Mouse (Mus musculus) lung, postnatal 0 days (tissue): ENCODE data around the gene Tomt.

Source experiments
- CTCF ChIP-seq: IDR thresholded peaks from 2 replicates; pipeline ENCODE4 v1.5.1; 2016; ENCODE audit warnings: antibody characterized with exemption, mild to moderate bottlenecking
- EP300 ChIP-seq: IDR thresholded peaks from 2 replicates; pipeline ENCODE4 v1.6.1; 2016; ENCODE audit warnings: antibody characterized with exemption, mild to moderate bottlenecking, control low read depth

DNA sequence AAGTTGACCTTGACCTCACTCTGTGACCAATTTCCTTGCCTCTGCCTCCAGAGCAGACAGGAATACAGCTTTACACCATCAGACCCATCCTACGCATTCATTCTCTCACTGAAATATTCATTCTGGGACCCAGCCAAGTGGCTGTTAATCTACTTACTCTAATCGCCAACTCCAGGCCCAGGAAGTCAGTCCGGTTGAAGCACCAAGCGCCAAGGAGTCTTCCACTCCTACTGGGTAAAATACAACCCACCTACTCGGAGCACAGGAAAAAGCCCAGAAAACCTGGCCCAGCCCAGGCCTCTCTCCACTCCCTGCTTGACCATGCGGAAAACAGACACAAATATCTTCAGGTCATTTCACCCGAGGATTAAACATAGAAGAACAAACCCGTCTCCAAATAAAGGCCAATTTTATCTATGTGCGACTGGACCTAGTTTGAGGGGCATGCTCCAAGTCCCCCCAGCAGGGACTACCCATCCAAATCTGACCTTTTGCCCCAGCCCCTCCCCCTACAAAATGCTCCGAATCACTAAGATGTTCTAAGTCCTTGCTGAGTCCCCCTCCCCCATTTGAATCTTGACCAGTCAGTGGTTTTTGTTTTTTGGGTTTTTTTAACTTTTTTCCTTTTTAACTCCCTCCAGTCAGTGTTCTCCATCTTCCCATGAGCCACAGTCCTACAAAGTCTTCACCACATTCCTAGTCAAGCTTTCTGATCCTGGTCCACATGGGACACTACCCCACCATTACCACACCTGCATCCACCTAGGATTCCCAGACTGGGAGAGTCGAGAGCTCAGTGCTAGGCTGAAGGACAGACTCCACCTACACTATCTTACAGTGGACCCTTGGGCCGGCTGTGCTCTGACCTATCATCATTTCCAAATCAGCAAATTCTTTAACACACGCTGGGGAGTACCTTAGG, 37.7 kb downstream of the Tomt start:
- no peak for TF ChIP-seq CTCF
- no peak for TF ChIP-seq EP300
